Mouse (Mus musculus): Measurements from ENCODE around the gene Atp5f1.
"Not testable (repeated sequence)": the region's sequence is repeated elsewhere in the genome, so short reads cannot be mapped to it uniquely, and the experiment has no call there.

Atp5f1 gene

GRCm38 (mm10) chr3:105959999-105960398, at the start of gene Atp5f1:
Gene Atp5f1 (minus strand): TSS chr3:105960099.
- DNase-seq, result no peak

GRCm38 (mm10) chr3:106003360-106003759, 43.5 kb upstream of the Atp5f1 start:
- not testable (repeated sequence) for DNase-seq

GRCm38 (mm10) chr3:106001416-106002370, 41.8 kb upstream of the Atp5f1 start:
- peak; percentile 81 for DNase-seq

GRCm38 (mm10) chr3:106000707-106001375, 40.9 kb upstream of the Atp5f1 start:
- DNase-seq, result no peak

- DNase-seq, result no peak
These were observed 34.8 kb upstream of the Atp5f1 start for GRCm38 (mm10) chr3:105994730-105995129.

- peak; percentile 74 for DNase-seq
These were observed 31.9 kb upstream of the Atp5f1 start for GRCm38 (mm10) chr3:105991653-105992283.

- DNase-seq, result not testable (repeated sequence)
These were observed 29.7 kb upstream of the Atp5f1 start for GRCm38 (mm10) chr3:105989611-105990010.

- no peak for DNase-seq
These were observed 14.3 kb upstream of the Atp5f1 start for GRCm38 (mm10) chr3:105974174-105974573.

GRCm38 (mm10) chr3:105973411-105973810, 13.5 kb upstream of the Atp5f1 start, which contains the start of gene Ovgp1:
Gene Ovgp1 (plus strand): TSS chr3:105973711.
- DNase-seq, result no peak

GRCm38 (mm10) chr3:105971831-105972446, 12.0 kb upstream of the Atp5f1 start:
- DNase-seq, result no peak

- peak; percentile 13 for DNase-seq
These were observed 801 bp upstream of the Atp5f1 start for GRCm38 (mm10) chr3:105960700-105961099.

GRCm38 (mm10) chr3:105959585-105959984, 314 bp downstream of the Atp5f1 start:
- DNase-seq, result no peak

- peak; percentile 100 for DNase-seq
These were observed 822 bp downstream of the Atp5f1 start, which contains the start of gene Wdr77 for GRCm38 (mm10) chr3:105958974-105959580. Gene Wdr77 (plus strand): TSS chr3:105959369.

GRCm38 (mm10) chr3:105958204-105958603, 1.7 kb downstream of the Atp5f1 start:
- no peak for DNase-seq

GRCm38 (mm10) chr3:105957235-105957634, 2.7 kb downstream of the Atp5f1 start:
- DNase-seq, result no peak

GRCm38 (mm10) chr3:105951348-105951747, 8.6 kb downstream of the Atp5f1 start:
- DNase-seq, result no peak

GRCm38 (mm10) chr3:105936111-105936510, 23.8 kb downstream of the Atp5f1 start:
- no peak for DNase-seq

- DNase-seq, result no peak
These were observed 24.9 kb downstream of the Atp5f1 start for GRCm38 (mm10) chr3:105935033-105935432.

GRCm38 (mm10) chr3:105933926-105934325, 26.0 kb downstream of the Atp5f1 start:
- DNase-seq, result no peak

GRCm38 (mm10) chr3:105932240-105933071, 27.4 kb downstream of the Atp5f1 start, which contains the start of gene I830077J02Rik:
Gene I830077J02Rik (minus strand): TSS chr3:105932664.
- DNase-seq, result no peak

- no peak for DNase-seq
These were observed 28.8 kb downstream of the Atp5f1 start for GRCm38 (mm10) chr3:105931095-105931494.

Measured in retina, postnatal 1 day (tissue).